Mouse (Mus musculus) kidney, postnatal 4 days (tissue): ENCODE results near the gene Icmt.

Source experiments
- DNase-seq, 2 experiments: peaks; one replicate each; pipeline ENCODE4 v3.0.0; 2021; ENCODE audit warnings: mixed read lengths in 2 of 2

Icmt gene

DNA sequence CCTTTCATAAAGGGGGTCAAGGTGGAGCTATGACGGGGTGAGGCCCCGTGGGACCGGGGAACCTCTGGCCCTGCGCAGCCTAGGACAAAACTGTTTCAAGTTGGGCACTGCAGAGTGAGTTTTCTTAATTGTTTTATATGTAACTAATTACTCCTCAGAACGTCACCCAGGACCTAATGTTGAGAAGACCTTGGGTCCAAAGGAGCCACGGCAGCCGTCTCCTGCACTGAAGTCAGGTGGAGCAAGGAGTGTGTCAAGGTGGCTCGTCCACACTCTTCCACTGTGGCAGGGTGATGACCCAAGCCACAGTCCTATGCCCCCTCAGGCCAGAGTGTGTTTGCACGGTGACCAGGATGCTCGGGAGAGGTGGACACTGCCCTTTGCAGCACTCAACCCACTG lies 6.1 kb downstream of the Icmt start:
- DNase-seq: peak in 1 of 2 experiments; percentile 56

DNA sequence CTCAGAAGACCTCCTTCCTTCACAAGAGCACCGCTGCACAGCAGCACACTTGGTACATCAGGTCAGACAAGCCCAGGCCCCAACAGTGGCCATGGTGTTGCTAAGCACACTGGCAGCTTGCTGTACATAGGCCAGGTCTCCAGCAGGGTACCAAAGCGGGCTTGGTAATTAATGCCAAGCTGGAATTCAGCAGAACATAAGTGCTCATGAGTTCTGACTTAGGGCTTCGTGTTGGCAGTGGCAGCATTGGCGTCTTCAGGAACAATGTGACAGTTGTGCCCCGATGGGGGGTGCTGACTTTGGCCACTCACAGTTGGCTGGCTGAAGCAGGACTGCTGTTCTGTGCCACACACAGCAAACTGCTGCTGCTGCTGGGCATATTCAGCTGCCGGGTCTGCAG lies 7.7 kb downstream of the Icmt start:
- no peak for DNase-seq

DNA sequence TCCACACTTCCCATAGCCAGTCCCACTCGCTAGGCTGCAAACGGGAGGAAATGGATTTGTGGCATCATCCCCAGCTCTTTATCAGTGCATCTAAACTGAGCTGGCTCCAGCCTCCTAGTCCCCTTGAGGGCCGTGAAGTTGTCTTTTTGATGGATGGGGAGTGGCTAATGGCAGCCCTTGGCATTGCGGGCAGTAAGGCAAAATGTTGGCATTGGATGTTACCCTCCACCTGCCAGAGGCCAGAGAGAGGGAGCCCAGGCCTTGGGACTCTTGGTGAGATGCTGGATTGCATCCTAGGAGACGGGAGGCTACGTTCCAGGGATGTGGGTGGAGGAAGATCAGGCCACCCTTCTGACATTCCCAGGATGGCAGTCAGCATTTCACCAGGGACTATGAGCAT lies 9.0 kb downstream of the Icmt start:
- DNase-seq: no peak

DNA sequence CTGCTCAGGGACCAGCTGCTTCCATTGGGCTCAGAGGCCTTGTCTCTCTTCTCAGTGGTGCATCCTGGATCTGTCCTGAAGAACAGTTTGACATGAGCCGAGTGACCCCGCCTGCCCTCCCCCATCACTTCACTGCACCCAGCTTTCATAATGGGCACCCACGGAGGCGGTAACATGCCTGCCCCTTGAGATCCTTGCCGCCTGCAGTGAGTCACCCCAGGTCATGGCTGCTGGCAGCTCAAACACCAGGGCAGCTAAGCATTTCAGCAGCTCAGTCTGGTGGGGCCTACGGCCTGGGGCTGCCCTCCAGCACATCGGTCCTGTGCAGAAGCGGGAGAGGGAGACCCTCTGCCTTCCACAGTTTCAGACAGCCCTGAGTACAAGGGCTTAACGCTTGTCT lies 10.5 kb downstream of the Icmt start:
- DNase-seq: no peak

DNA sequence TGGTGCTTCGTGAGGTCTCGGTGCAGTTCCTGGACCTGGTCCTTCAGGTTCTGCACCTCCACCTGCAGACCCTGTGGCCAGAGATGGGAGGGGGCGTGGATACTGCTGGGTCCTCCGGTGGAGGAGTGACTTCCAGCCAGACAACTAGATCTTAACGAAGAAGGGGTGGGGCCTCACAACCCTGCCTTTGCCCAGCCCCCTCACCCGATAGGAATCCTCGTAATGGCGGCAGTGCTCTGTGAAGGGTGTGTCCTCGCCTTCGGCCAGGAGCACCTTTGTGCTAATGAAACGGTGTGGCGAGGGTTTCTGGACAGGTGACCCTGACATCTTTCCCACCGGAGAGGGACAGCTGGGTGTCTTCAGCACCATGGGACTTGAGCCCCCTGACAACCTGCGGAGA lies 15.2 kb downstream of the Icmt start:
- no peak for DNase-seq

DNA sequence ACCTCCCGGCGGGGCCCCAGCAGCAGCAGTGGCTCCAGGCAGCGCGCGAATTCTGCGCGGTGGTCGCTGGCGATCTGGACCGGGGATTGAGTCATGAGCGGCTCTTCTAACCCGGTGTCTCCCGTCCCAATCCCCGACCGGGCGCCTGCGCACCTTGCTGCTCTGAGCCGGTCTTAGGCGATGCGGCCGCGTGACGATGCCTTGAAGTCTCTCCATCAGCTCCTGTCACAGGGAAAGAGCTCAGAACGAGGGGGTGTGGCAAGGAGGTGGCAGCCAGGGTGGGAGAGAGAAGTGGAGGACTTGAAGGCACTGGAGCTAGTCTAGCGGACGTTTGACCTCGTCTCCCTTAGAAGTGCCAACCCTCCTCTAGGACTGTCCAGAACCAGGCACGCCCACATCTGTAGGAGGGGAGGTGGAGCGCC lies 16.2 kb downstream of the Icmt start:
- peak; percentile 49 to 62 for DNase-seq

DNA sequence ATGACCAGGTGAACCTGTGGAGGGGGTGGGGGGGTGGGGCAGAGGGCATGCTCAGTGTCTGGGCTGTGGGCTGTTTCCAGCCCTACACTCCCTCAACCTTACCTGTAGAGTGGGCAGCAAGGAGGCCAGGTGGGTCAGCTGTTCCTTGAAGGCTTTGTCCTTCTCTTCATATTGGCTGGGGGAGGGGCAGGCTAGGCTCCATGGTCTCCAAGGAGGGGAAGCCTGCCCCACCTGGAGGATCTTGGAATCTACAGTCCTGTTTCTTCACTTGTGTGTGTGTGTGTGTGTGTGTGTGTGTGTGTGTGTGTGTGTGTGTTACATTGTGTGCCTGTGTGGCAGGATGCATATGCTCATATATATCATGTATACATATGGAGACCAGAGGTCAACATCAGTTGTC lies 16.9 kb downstream of the Icmt start:
- DNase-seq: peak; percentile 76 to 84

DNA sequence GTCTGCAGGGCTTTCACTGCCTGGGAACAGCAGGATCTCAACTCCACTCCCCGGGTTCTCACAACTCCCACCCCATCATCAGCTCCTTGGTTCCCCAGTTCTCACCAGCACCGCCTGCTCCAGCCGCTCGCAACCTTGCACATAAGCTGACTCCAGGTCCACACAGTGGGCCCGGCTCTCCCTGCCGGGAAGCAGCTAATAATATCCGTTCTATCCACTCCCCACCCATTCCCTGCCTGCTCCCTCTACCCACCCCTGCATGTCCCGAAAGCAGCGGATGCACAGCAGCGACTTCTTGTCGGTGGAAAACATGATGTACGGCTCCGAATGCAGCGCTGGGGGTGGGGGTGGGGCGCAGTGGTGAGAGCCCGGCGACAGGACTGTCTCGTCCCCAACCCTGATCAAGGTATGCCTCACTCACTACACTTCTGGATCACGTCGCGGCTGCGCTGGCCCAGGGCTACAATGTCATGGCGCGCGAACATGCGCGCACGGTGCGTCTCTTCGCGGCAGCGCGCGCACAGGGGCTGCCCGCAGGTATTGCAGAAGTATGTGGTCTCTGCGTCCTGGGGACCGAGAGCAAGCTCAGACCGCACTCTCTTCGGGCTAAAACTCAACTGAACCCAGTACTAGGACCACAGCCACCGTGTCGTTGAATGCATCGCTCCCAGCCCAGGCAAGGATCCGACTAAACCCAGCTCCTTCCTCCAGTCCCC lies 18.6 kb downstream of the Icmt start:
- DNase-seq: no peak

DNA sequence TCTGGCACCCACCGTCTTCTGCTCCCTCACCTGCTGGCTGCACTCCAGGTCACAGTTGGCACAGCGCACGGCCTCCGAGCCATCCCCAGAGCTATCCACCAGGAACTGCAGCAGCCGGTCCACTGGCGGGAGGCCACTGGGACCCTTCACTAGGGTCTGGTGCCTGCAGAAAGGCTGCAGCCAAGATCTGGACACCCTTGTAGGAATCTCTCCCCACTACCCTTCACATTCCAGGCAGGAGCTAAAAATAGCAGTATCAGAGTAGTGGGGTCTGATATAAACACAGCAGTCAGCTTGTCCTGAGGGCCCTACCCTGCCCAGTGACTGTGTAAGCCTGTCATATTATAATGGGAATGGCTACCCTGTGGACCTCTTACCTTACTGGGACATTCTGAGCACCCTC lies 20.6 kb downstream of the Icmt start:
- DNase-seq: no peak

DNA sequence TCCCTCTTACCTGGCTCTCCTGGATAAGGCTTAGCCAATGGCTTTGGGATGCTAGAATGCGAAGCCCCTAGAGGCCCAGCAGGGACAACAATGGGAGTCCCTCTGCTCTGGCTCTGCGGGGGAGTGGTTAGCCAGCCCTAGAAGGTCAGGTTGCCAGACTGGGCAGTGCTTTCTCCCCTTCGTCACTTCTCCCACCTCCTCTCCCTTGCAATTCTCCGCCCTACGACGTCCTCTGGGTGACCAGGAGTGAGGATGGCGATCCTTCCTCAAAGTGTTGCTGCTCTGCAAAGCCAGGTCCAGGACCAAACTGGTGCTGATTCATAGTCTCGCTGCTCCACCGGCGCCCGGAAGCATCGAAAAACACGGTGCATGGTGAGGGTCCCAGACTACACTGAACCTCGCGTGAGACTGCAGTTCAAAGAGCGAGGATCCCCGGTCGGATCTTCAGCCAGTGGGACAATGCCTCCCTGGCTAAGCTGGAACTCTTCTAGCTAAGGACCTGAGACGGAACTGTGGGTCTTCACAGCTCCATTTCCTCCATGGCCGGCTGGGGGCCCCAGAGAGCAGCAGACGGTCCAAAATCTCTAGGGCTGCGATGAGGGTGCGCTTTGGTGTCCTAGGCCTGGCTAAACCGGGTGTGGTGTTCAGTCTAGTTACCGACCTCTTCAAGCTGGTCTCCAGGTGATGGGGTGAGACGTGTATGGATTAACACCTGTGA lies 21.6 kb downstream of the Icmt start, which contains the start of gene Rnf207:
Rnf207 (minus strand) TSS at position 477 of the 718 bp plus-strand sequence.
- peak; percentile 73 to 79 for DNase-seq

DNA sequence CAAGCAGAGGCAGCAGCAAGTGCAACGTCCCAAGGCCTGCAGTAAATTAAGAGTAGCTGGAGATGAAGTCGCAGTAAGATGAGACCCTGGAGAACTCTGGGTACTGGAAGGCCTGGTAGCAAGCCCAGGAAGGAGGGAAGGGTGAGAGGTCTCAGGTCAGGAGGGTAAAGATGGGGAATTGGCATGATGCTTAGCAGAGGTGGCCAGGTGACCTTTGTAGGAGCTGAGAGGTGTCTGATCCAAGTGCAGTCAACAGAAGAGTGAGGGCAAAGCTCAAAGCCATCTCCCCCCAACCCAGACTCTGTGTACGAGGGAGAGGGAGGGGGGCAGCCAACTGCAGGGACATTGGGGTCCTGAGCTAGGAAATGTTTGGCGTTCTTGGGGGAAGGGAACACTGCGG lies 24.4 kb downstream of the Icmt start:
- DNase-seq: no peak

DNA sequence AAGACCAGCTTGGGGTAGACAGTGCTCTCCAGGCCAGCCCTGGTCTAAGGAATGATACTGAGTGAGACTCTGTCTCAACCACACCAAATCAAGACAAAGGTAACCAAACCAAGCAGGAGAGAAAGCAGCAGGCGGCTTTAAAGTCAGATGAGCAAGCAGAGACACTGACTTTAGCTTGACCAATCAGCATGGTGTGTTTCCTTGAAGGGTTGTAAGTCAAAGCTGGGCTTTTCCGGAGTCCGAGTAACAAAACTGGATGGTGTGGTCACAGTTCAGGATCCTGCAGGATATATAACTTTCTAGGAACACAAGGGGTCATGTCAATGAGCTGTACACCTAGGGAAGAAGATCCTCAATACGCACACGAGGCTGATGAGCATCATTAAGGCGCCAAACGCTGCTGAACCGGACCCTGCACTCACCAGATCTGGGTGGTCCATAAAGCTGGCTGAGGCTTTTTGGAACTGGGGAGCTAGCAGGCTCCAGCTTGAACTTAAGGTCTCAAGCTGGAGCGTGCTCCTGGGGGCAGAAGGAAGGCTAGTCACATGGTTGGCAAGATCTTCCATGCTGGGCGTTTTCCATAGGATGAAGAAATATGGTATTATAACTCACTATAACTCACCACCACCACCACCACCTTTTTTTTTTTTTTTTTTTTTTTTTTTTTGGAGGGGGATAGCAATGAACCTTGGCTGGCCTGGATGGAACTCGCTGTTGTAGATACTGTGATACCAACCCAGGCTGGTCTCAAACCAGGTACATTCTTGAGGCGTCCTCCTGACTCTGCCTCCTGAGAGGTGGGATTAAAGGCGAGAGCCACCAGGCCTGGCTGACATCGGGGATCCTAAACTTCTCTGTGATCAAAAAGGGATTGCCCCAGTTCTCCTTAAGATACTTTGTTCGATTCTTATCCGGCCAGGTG lies 27.9 kb downstream of the Icmt start:
- DNase-seq: no peak

DNA sequence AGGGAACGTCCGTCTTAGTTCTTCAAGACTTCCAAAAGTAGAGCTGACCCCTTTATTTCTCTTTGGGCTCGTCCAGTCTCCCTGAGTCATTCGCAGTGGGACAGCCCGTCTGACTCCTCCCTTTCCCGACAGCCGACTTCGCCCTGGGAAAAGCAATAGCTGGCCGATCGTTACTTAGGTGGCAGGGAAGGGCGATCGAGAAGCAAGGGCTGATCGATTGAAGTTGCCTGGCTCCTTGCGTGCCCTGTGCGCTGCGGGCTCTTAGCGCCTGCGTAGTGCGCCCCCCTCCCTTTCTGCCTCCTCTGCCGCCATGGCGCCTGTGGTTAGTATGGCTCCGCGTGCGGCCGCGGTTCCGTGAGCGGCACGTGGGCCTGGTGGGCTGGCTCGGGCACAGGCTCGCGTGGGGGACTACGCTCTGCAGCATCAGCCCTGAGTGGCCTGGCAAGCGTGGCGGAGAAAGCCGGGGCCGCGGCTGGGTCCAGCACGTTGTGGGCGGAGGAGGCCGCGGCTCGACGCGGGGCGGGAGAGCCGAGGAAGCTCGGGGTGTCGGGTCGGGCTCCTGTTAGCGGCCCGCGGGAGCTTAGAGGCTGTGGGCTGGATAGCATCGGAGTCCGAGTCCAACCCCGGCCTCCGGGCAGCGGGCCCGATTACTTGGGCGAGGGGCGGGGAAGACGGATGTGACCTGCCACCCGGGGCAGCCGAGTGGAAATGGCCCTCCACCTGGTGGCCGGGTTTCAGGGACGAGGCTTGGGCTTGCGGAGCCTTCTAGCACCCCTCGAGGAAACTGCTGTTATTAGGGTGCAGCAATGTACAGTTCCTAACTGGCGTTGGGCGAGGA lies 28.8 kb downstream of the Icmt start, which contains the start of gene Rpl22:
Rpl22 (plus strand) TSS at position 169 of the 838 bp plus-strand sequence.
- peak; percentile 92 to 95 for DNase-seq

DNA sequence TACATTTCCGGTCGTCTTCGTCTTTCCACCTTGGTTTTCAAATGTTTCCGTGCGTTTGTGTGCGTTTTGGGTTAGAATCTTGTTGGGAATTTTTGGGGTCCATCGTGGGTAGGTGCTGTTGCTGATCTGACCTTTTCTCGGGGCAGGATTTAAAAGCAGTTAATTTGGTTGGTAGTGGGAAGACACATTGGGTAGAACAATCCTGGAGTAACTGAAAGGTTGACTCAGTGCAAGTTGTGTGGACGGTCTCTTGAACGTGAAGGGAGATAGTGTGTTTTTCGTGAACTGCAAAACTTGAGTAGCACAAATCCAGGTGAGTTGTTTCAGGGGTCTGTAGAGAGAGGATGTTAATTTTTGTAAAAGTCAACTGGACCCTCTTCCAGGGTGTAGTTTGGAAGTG lies 29.5 kb downstream of the Icmt start:
- DNase-seq: no peak

DNA sequence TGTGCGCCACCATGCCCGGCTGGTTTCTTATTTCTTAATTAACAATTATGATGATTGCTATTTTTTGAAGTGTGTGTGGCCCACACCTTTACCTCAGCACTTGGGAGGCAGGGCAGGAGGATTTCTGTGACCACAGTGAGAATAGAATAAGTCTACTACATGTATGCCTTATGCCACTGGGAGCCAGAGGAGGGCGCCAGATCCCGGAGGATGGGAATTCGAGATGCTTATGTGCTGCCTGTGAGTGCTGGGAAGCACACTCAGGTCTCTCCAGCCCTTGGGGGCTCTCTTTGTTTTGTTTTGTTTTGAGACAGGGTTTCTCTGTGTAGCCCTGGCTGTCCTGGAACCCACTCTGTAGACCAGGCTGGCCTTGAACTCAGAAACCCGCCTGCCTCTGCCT lies 31.7 kb downstream of the Icmt start:
- peak; percentile 71 to 76 for DNase-seq

DNA sequence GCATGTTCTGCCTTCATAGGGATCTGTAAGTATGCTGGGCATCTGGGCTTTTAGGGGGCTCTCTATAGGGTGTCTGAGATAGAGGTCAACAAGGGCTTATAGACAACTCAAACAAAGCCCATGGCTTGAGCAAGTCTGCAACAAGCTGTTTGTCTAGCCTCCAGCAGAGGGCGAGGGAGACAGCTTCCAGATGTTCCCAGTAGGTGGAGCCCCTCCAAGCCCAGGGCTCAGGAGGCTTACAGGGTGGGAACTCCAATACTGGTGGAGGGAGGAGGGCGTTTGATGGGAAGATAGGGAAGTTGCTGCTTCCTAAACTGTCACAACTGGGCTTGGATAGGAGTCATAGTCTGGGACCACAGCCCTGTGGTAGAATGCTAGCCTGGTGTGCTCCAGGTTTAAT lies 35.9 kb downstream of the Icmt start:
- DNase-seq: peak; percentile 83 to 87

DNA sequence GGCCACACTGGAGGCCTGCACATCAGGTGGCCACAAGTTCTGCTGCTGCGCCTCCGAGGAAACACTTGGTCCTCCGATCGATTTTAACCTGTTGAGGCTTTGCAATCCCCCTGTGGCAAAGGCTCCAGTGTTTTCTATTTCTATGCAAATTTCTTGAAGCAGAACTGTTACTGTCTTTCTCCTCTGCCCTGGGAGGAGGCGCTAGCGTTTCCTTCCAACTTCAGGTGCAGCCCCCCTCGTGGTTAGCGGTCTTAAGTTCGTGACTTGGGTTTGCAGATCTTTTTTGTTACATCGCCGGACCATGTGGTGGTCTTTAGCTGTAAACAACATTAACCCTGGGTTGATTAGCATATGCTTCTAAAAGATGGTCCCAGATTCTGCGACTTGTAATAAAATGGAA lies 36.6 kb downstream of the Icmt start:
- no peak for DNase-seq

DNA sequence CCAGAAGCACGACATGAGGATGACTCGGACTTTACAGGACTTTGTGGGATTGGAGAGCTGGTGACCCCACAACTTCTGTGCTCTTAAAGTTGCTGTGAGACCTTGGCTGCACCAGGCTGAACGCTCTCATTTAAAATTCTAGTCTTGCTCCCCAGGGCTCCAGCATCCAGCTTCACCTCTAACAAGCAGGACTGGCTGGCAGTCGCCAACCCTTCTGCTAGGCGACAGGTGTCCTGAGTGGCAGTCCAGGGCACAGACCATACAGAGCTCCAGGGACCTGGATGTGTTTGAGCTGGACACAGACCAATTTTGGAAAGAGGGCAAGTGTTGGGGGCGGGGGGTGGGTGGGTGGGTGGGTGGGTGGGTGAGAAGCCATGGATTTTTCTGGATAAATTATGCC lies 40.7 kb downstream of the Icmt start:
- DNase-seq: peak in 1 of 2 experiments; percentile 15

DNA sequence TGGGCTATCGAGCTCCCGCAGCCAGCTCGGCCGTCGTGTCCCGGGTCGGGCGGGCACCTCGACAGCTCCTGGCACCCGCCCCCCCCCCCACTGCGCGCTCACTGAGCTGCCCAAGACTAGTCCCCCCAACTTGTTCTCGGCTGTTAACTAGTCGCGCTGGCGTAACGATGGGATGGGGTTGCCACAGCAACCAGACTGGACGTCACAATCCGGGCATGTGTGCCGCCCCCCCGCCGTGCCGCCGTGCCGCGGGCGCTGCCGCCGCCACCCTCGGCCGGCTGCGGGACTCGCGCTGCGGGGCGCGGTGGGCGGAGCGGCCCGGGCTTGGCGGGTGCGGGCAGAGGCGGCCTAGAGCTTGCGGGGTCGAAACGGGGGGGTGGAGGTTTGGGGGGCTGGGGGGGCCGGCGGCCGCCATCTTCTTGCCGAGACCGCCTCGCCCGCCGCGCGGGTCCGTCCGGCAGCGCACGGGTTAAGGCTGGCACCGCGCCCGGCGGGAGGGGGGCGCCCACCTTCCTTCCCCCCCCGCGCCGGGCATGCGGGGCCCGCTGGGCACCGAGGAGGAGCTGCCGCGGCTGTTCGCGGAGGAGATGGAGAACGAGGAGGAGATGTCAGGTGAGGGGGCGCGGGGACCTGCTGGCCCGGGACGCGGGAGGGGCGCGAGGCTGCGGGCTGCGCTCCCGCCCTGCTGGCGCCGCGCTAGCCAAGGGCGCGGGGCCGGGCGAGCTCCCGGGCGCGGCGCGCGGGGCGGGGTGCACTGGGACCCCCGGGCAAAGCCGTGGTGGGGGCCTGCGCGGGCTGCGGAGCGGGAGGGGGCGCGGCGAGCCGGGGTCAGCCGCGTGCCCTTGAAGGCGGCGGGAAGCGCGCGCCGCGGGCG lies 41.6 kb downstream of the Icmt start, which contains the start of gene Chd5:
Chd5 (plus strand) TSS at position 233 of the 874 bp plus-strand sequence.
- peak in 1 of 2 experiments; percentile 26 for DNase-seq

DNA sequence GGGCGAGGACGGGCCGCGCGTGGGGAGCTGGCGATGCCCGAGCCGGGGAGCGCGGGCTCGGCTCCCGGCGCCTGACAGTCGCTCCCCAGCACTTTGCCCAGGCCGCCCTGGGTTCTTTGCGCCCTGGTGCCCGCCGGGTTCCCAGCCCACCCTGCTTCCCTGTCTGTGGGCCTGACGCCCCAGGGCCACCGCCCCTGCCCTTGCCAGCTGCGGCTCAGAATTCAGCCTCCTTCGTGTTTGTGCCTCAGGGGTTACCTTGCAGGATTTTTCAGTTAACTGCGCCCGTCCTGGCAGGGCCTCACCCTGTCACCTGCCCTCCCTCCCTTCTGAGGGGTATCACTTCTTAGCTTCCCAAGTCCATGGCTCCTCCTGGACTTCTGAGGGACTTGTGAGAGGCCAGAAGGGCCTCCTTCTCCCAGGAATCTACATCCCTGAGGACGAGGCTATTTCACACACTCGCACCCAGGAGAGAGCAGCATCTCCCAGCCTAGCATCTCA lies 42.3 kb downstream of the Icmt start:
- no peak for DNase-seq
